Mouse (Mus musculus): ENCODE data around the gene Mdc1. TPM values are rescaled to one million over a fixed set of nuclear protein-coding genes. Genes with fewer than 3 reads are reported as not detected.

Gene Mdc1
- polyA plus RNA-seq, 1 experiment: 12.1 TPM

- no peak for TF ChIP-seq CTCF (IDR thresholded peaks at IDR 0.05; ENCODE audit: borderline replicate concordance, insufficient read depth, low read depth, low read length)
- no peak for TF ChIP-seq POLR2A (IDR thresholded peaks at IDR 0.05; ENCODE audit: borderline replicate concordance, insufficient read depth, low read length)
- peak overlapping the region; percentile 60; the same call in 1 of the 2 replicates for H3K27ac ChIP-seq (ENCODE audit: insufficient read depth, low read length)
- peaks cover 5% of the 10 kb centered on the region; the same call in 1 of the 2 replicates for H3K4me1 ChIP-seq (ENCODE audit: control insufficient read depth, insufficient read depth, low read length)
- peak overlapping the region; percentile 51 for H3K4me3 ChIP-seq (replicated peaks; ENCODE audit: insufficient read depth, low read depth, low read length)
- peak in 1 of 2 experiments; percentile 37 for DNase-seq
- 46% methylated on average over 14 of the region's 14 CpGs for WGBS
- H3K27me3 ChIP-seq (ENCODE audit: control insufficient read depth, insufficient read depth, low read length): no peaks in the 10 kb centered on the region
Observed at GRCm38 (mm10) chr17:35840561-35840960, 754 bp upstream of the Mdc1 start.

- Histone ChIP-seq H3K27ac (ENCODE audit: insufficient read depth, low read length) (no peak overlapping the region), H3K27me3 (ENCODE audit: control insufficient read depth, insufficient read depth, low read length) (no peaks in the 10 kb centered on the region), H3K4me3 (replicated peaks; ENCODE audit: insufficient read depth, low read depth, low read length) (peak overlapping the region; percentile 85), H3K4me1 (ENCODE audit: control insufficient read depth, insufficient read depth, low read length) (no peaks in the 10 kb centered on the region)
- TF ChIP-seq POLR2A (IDR thresholded peaks at IDR 0.05; ENCODE audit: borderline replicate concordance, insufficient read depth, low read length): no peak
- no peak for TF ChIP-seq CTCF (IDR thresholded peaks at IDR 0.05; ENCODE audit: borderline replicate concordance, insufficient read depth, low read depth, low read length)
- DNase-seq: no peak
- 12% methylated on average over 11 of the region's 11 CpGs for WGBS
Observed at GRCm38 (mm10) chr17:35842006-35842405, 691 bp downstream of the Mdc1 start.

- no peak for DNase-seq
- Histone ChIP-seq H3K4me1 (ENCODE audit: control insufficient read depth, insufficient read depth, low read length) (no peaks in the 10 kb centered on the region), H3K27me3 (ENCODE audit: control insufficient read depth, insufficient read depth, low read length) (no peaks in the 10 kb centered on the region), H3K4me3 (replicated peaks; ENCODE audit: insufficient read depth, low read depth, low read length) (no peak overlapping the region), H3K27ac (ENCODE audit: insufficient read depth, low read length) (no peak overlapping the region)
- WGBS: 97% methylated on average over 3 of the region's 3 CpGs
- no peak for TF ChIP-seq CTCF (IDR thresholded peaks at IDR 0.05; ENCODE audit: borderline replicate concordance, insufficient read depth, low read depth, low read length)
- no peak for TF ChIP-seq POLR2A (IDR thresholded peaks at IDR 0.05; ENCODE audit: borderline replicate concordance, insufficient read depth, low read length)
Observed at GRCm38 (mm10) chr17:35843514-35843913, 2.2 kb downstream of the Mdc1 start.

GRCm38 (mm10) chr17:35848112-35848511 lies 6.8 kb downstream of the Mdc1 start:
- no peak for DNase-seq
- Histone ChIP-seq H3K27me3 (ENCODE audit: control insufficient read depth, insufficient read depth, low read length) (no peaks in the 10 kb centered on the region), H3K4me1 (ENCODE audit: control insufficient read depth, insufficient read depth, low read length) (no peaks in the 10 kb centered on the region), H3K27ac (ENCODE audit: insufficient read depth, low read length) (no peak overlapping the region), H3K4me3 (replicated peaks; ENCODE audit: insufficient read depth, low read depth, low read length) (no peak overlapping the region)
- WGBS: 16% methylated on average over 1 of the region's 1 CpGs
- TF ChIP-seq POLR2A (IDR thresholded peaks at IDR 0.05; ENCODE audit: borderline replicate concordance, insufficient read depth, low read length): no peak

GRCm38 (mm10) chr17:35850974-35851373 lies 9.7 kb downstream of the Mdc1 start:
- Histone ChIP-seq H3K27me3 (ENCODE audit: control insufficient read depth, insufficient read depth, low read length) (no peaks in the 10 kb centered on the region), H3K4me3 (replicated peaks; ENCODE audit: insufficient read depth, low read depth, low read length) (no peak overlapping the region), H3K27ac (ENCODE audit: insufficient read depth, low read length) (no peak overlapping the region), H3K4me1 (ENCODE audit: control insufficient read depth, insufficient read depth, low read length) (no peaks in the 10 kb centered on the region)
- no peak for DNase-seq
- WGBS: 90% methylated on average over 3 of the region's 3 CpGs
- no peak for TF ChIP-seq POLR2A (IDR thresholded peaks at IDR 0.05; ENCODE audit: borderline replicate concordance, insufficient read depth, low read length)
- TF ChIP-seq CTCF (IDR thresholded peaks at IDR 0.05; ENCODE audit: borderline replicate concordance, insufficient read depth, low read depth, low read length): no peak

GRCm38 (mm10) chr17:35859371-35859770 lies 18.1 kb downstream of the Mdc1 start:
- TF ChIP-seq CTCF (IDR thresholded peaks at IDR 0.05; ENCODE audit: borderline replicate concordance, insufficient read depth, low read depth, low read length): no peak
- DNase-seq: no peak
- no peak overlapping the region for H3K27ac ChIP-seq (ENCODE audit: insufficient read depth, low read length)
- no peak overlapping the region for H3K4me3 ChIP-seq (replicated peaks; ENCODE audit: insufficient read depth, low read depth, low read length)
- 95% methylated on average over 1 of the region's 1 CpGs for WGBS
- no peaks in the 10 kb centered on the region for H3K4me1 ChIP-seq (ENCODE audit: control insufficient read depth, insufficient read depth, low read length)
- H3K27me3 ChIP-seq (ENCODE audit: control insufficient read depth, insufficient read depth, low read length): no peaks in the 10 kb centered on the region

GRCm38 (mm10) chr17:35859835-35860234 lies 18.5 kb downstream of the Mdc1 start:
- 81% methylated on average over 2 of the region's 2 CpGs for WGBS
- no peak for DNase-seq
- H3K4me1 ChIP-seq (ENCODE audit: control insufficient read depth, insufficient read depth, low read length): no peaks in the 10 kb centered on the region

GRCm38 (mm10) chr17:35860831-35861197 lies 19.5 kb downstream of the Mdc1 start:
- peak overlapping the region; percentile 79 for H3K4me3 ChIP-seq (replicated peaks; ENCODE audit: insufficient read depth, low read depth, low read length)

More at GRCm38 (mm10) chr17:35859835-35860234, 18.5 kb downstream of the Mdc1 start:
- Histone ChIP-seq H3K27ac (ENCODE audit: insufficient read depth, low read length) (no peak overlapping the region), H3K27me3 (ENCODE audit: control insufficient read depth, insufficient read depth, low read length) (no peaks in the 10 kb centered on the region), H3K4me3 (replicated peaks; ENCODE audit: insufficient read depth, low read depth, low read length) (no peak overlapping the region)
- TF ChIP-seq CTCF (IDR thresholded peaks at IDR 0.05; ENCODE audit: borderline replicate concordance, insufficient read depth, low read depth, low read length): no peak
- no peak for TF ChIP-seq POLR2A (IDR thresholded peaks at IDR 0.05; ENCODE audit: borderline replicate concordance, insufficient read depth, low read length)

More at GRCm38 (mm10) chr17:35860831-35861197, 19.5 kb downstream of the Mdc1 start:
- 4% methylated on average over 12 of the region's 12 CpGs for whole genome bisulfite sequencing
- TF ChIP-seq CTCF (IDR thresholded peaks at IDR 0.05; ENCODE audit: borderline replicate concordance, insufficient read depth, low read depth, low read length): no peak
- TF ChIP-seq POLR2A (IDR thresholded peaks at IDR 0.05; ENCODE audit: borderline replicate concordance, insufficient read depth, low read length): no peak
- DNase-seq: no peak
- H3K4me1 ChIP-seq (ENCODE audit: control insufficient read depth, insufficient read depth, low read length): no peaks in the 10 kb centered on the region
- 0 out of 2 replicates have a peak overlapping the region, but pooled peaks have one; percentile 8 for H3K27ac ChIP-seq (ENCODE audit: insufficient read depth, low read length)
- H3K27me3 ChIP-seq (ENCODE audit: control insufficient read depth, insufficient read depth, low read length): no peaks in the 10 kb centered on the region

Measured in cerebellum, adult 2 months (tissue).